Mouse (Mus musculus): Measurements from ENCODE around the gene Hoxa3. TPM values are rescaled to one million over a fixed set of nuclear protein-coding genes. Genes with fewer than 3 reads are reported as not detected.

Gene Hoxa3
- polyA plus RNA-seq, 2 experiments = 3.4 to 12.0 TPM

DNA sequence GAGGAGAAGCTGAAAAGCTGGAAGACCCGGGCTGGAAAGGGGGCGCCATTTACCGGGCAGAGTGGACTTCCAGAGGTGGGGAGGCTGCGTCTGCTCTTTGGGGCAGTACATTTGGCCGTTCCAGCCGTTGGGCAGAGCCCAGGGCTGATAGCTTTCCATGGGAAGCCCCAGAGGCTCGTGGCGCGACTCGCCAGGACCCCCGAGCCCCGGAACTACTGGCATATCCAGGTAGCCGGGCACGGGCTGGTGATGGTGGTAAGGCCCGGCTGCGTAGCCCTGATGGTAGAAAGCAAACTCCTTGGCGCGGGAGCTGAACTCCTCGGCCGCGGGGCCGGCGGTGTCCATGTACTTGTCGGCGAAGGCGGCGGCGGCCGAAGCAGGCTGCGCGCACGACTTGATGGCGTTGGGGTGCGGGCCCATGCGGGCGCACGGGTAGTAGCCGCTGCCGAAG lies 46.7 kb upstream of the Hoxa3 start:
- H3K27ac ChIP-seq (replicated peaks; ENCODE audit: low read depth, low read length) = peak overlapping the region; percentile 95
- ATAC-seq (ENCODE audit: low FRiP score, low read depth) = no peak

DNA sequence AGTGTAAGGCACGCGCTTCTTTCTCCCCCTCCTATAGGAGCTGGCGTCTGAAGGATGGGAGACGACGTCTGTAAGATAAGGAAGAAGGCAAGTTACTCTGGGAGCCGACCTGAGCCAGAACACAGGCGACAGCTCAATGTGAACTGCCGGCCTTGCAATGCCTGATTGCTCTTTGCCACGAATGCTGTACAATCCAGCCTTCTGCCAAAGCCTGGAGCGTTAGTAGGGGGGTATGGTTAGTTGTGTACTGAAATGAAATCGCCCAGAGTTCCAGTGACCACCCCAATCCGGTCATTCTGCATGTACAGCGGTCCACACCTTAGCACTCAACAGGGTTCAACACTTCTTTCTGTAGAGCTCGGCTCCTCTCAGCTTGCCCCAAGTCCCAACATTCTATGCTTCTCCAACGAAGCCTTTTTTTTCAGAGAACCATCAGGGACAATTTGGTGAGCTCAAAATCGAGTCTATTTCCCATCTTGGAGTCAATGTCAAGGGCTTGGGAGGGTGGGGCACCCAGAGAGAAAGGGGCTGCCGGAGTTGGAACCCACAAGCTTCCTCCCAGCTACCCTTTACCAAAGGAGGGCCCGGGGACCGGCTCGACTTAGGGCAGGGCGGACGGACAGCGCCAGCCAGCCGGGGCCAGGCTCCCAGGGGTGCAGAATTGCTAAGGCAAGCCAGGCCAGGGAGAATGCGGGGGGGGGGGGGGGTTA lies 46.1 kb upstream of the Hoxa3 start:
- Histone ChIP-seq H3K9ac (ENCODE audit: low read depth, low read length, severe bottlenecking) (peak overlapping the region; percentile 99), H3K27me3 (ENCODE audit: control insufficient read depth, insufficient read depth, low read length) (peaks cover 12% of the 10 kb centered on the region; the same call in 1 of the 2 replicates), H3K27ac (replicated peaks; ENCODE audit: low read depth, low read length) (peak overlapping the region; percentile 95), H3K9me3 (ENCODE audit: control insufficient read depth, low read length) (no peaks in the 10 kb centered on the region), H3K4me1 (ENCODE audit: control insufficient read depth, insufficient read depth, low read length) (0 out of 2 replicates have a peak, but pooled peaks cover 2% of the 10 kb centered on the region), H3K4me2 (replicated peaks; ENCODE audit: low read depth, low read length, severe bottlenecking) (peak overlapping the region; percentile 96), H3K36me3 (ENCODE audit: control insufficient read depth, insufficient read depth, low read length) (peaks cover 10% of the 10 kb centered on the region; the same call in 1 of the 2 replicates), H3K4me3 (replicated peaks; ENCODE audit: low read length) (peak overlapping the region; percentile 76)
- DNase-seq (ENCODE audit: low spot score) = no peak
- no peak; the same call in 1 of the 2 replicates for TF ChIP-seq POLR2A (IDR thresholded peaks at IDR 0.05; ENCODE audit: borderline replicate concordance, extremely low read depth, insufficient read depth, insufficient read length)
- 1% methylated on average over 24 of the region's 25 CpGs for WGBS
- ATAC-seq (ENCODE audit: low FRiP score, low read depth) = no peak

More for the DNA sequence above, 46.7 kb upstream of the Hoxa3 start:
- Histone ChIP-seq H3K4me1 (ENCODE audit: control insufficient read depth, insufficient read depth, low read length) (0 out of 2 replicates have a peak, but pooled peaks cover 2% of the 10 kb centered on the region), H3K36me3 (ENCODE audit: control insufficient read depth, insufficient read depth, low read length) (peaks cover 10% of the 10 kb centered on the region; the same call in 1 of the 2 replicates), H3K27me3 (ENCODE audit: control insufficient read depth, insufficient read depth, low read length) (peaks cover 12% of the 10 kb centered on the region; the same call in 1 of the 2 replicates), H3K9me3 (ENCODE audit: control insufficient read depth, low read length) (no peaks in the 10 kb centered on the region), H3K9ac (ENCODE audit: low read depth, low read length, severe bottlenecking) (peak overlapping the region; percentile 99), H3K4me3 (replicated peaks; ENCODE audit: low read length) (peak overlapping the region; percentile 76), H3K4me2 (replicated peaks; ENCODE audit: low read depth, low read length, severe bottlenecking) (peak overlapping the region; percentile 96)
- no peak for TF ChIP-seq POLR2A (IDR thresholded peaks at IDR 0.05; ENCODE audit: borderline replicate concordance, extremely low read depth, insufficient read depth, insufficient read length)
- DNase-seq (ENCODE audit: low spot score) = no peak
- WGBS = under 1% methylated on average over 32 of the region's 39 CpGs

DNA sequence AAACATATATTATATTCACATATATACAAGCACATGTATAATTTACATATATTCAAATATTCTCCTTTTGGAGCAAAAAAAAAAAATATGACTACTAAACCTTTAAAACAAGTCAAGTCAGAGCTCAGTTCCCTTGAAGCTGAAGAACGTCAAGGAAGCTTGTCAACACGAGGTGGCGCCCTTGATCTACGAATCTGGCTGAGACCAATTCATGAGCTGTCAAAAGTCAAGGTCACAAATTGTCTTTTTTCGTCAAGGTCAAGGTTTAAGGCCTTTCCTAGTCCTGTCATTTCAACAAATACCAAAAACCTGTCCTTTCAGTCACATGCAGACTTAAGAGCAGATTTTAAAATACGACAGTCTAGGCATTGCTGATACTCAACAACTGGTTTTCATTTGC lies 43.8 kb upstream of the Hoxa3 start:
- Histone ChIP-seq H3K36me3 (ENCODE audit: control insufficient read depth, insufficient read depth, low read length) (peaks cover 26% of the 10 kb centered on the region; the same call in 1 of the 2 replicates), H3K27ac (replicated peaks; ENCODE audit: low read depth, low read length) (0 out of 2 replicates have a peak overlapping the region, but pooled peaks have one; percentile 1), H3K9me3 (ENCODE audit: control insufficient read depth, low read length) (no peaks in the 10 kb centered on the region), H3K4me1 (ENCODE audit: control insufficient read depth, insufficient read depth, low read length) (0 out of 2 replicates have a peak, but pooled peaks cover 3% of the 10 kb centered on the region), H3K4me2 (replicated peaks; ENCODE audit: low read depth, low read length, severe bottlenecking) (peak overlapping the region; percentile 96), H3K27me3 (ENCODE audit: control insufficient read depth, insufficient read depth, low read length) (peaks cover 7% of the 10 kb centered on the region; the same call in 1 of the 2 replicates), H3K4me3 (replicated peaks; ENCODE audit: low read length) (peak overlapping the region; percentile 76), H3K9ac (ENCODE audit: low read depth, low read length, severe bottlenecking) (peak overlapping the region; percentile 99)
- DNase-seq (ENCODE audit: low spot score) = peak; percentile 90
- WGBS = under 1% methylated on average over 6 of the region's 6 CpGs
- ATAC-seq (ENCODE audit: low FRiP score, low read depth) = no peak
- TF ChIP-seq POLR2A (IDR thresholded peaks at IDR 0.05; ENCODE audit: borderline replicate concordance, extremely low read depth, insufficient read depth, insufficient read length) = no peak

DNA sequence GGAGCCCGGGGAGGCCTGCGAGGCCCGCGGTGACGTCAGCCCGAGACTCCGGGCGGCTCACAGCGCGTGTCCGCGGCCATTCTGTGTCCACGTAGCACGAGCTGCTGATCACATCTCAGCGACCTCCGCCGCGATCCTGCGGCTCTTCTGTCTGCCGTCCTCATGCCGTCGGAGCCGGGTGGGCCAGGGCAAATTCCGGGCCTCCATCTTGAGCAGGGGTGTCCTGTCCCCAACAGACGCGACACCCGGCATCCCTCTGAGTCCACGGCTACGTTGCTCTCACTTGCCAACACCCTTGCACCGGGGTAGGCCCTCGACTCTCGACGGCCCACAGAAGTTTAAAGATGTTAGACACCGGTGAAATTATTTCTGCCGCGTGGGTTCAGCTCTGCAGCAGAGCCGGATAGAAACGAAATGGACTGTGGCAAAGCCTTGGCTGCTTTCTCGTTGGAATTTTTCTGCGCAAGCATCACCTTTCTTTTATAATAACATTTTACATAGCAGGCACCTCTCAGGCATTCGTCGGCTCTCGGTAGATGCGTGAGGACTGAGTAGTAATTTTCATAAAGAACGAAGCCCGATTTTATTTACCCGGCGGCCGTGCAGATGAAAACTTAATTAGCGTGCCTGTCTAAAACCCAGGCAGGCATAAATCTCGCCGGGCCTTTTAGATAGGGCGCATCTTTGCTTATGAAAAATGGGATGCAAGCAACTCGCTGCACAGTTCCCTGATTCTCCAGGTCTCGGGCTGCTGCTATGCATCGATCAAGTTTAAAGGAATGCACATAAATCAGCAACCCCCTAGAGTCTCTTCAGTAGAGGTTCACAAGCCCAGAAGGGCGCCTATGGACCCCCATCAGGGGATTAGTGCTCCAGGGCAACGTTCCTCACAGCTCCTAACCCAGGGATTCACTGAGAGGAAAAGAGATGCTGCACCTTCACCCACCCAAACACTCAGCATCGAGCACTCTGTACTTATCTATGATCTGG lies 40.7 kb upstream of the Hoxa3 start:
- ATAC-seq (ENCODE audit: low FRiP score, low read depth) (peak; percentile 8; the same call in 1 of the 2 replicates), DNase-seq (ENCODE audit: low spot score) (no peak)
- H3K9ac ChIP-seq (ENCODE audit: low read depth, low read length, severe bottlenecking) = peak overlapping the region; percentile 92
- H3K9me3 ChIP-seq (ENCODE audit: control insufficient read depth, low read length) = no peaks in the 10 kb centered on the region
- WGBS = 1% methylated on average over 59 of the region's 59 CpGs
- H3K36me3 ChIP-seq (ENCODE audit: control insufficient read depth, insufficient read depth, low read length) = peaks cover 46% of the 10 kb centered on the region
- peaks cover 4% of the 10 kb centered on the region; the same call in 1 of the 2 replicates for H3K27me3 ChIP-seq (ENCODE audit: control insufficient read depth, insufficient read depth, low read length)
- H3K4me3 ChIP-seq (replicated peaks; ENCODE audit: low read length) = peak overlapping the region; percentile 76
- 0 out of 2 replicates have a peak, but pooled peaks have one; percentile 11 for TF ChIP-seq POLR2A (IDR thresholded peaks at IDR 0.05; ENCODE audit: borderline replicate concordance, extremely low read depth, insufficient read depth, insufficient read length)
- H3K4me2 ChIP-seq (replicated peaks; ENCODE audit: low read depth, low read length, severe bottlenecking) = peak overlapping the region; percentile 96
- H3K4me1 ChIP-seq (ENCODE audit: control insufficient read depth, insufficient read depth, low read length) = peaks cover 24% of the 10 kb centered on the region
- H3K27ac ChIP-seq (replicated peaks; ENCODE audit: low read depth, low read length) = peak overlapping the region; percentile 96
